Mouse (Mus musculus) myocyte (in vitro differentiated cells): ENCODE measurements around the gene Syngr2. TPM values are rescaled to one million over a fixed set of nuclear protein-coding genes. Genes with fewer than 3 reads are reported as not detected.

Experiments used
- H3K27me3 ChIP-seq: one replicate; pipeline ENCODE4 v1.6.1; 2011; ENCODE audit not compliant: control insufficient read depth, insufficient read depth, insufficient read length
- H3K36me3 ChIP-seq: one replicate; pipeline ENCODE4 v1.6.1; 2011; ENCODE audit not compliant: control insufficient read depth, insufficient read depth
- H3K4me2 ChIP-seq: one replicate; pipeline ENCODE4 v1.6.1; 2011; ENCODE audit warnings: low read depth, control low read depth
- H3K4me3 ChIP-seq: one replicate; pipeline ENCODE4 v1.5.1; 2011; ENCODE audit warnings: mild to moderate bottlenecking, control low read depth, moderate library complexity
- H3K79me2 ChIP-seq: one replicate; pipeline ENCODE4 v1.6.1; 2011; ENCODE audit not compliant: control insufficient read depth, insufficient read depth
- H3ac ChIP-seq: one replicate; pipeline ENCODE4 v1.6.1; 2011; ENCODE audit not compliant: control insufficient read depth, insufficient read length
- CEBPB ChIP-seq: IDR thresholded peaks from 2 replicates; pipeline ENCODE4 v1.6.1; 2011; ENCODE audit warnings: mild to moderate bottlenecking, moderate library complexity; ENCODE audit not compliant: poor library complexity, insufficient read depth, severe bottlenecking
- E2F4 ChIP-seq: IDR thresholded peaks from one replicate; pipeline ENCODE4 v1.6.1; 2011; ENCODE audit warnings: mild to moderate bottlenecking, control low read depth, moderate library complexity; ENCODE audit not compliant: insufficient read depth
- MAX ChIP-seq: IDR thresholded peaks from one replicate; pipeline ENCODE4 v1.6.1; 2011; ENCODE audit warnings: low read depth, mild to moderate bottlenecking, control low read depth
- MYOD1 ChIP-seq, 3 experiments: IDR thresholded peaks; one replicate each; pipeline ENCODE4 v1.6.1; 2011; ENCODE audit warnings: control low read depth in 2 of 3, low read depth in 2 of 3, mild to moderate bottlenecking in 2 of 3, moderate library complexity in 1 of 3; ENCODE audit not compliant: insufficient read length in 2 of 3, control insufficient read depth in 1 of 3
- MYOG ChIP-seq, 3 experiments: IDR thresholded peaks; one replicate each; pipeline ENCODE4 v1.6.1; 2011; ENCODE audit warnings: control low read depth in 2 of 3, low read depth in 2 of 3, mild to moderate bottlenecking in 2 of 3; ENCODE audit not compliant: insufficient read length in 2 of 3, control insufficient read depth in 1 of 3, insufficient read depth in 1 of 3
- POLR2A ChIP-seq: IDR thresholded peaks from one replicate; pipeline ENCODE4 v1.6.1; 2011; ENCODE audit warnings: low read depth, mild to moderate bottlenecking, control low read depth, moderate library complexity; ENCODE audit not compliant: insufficient read length
- POLR2AphosphoS2 ChIP-seq: IDR thresholded peaks from one replicate; pipeline ENCODE4 v1.6.1; 2011; ENCODE audit warnings: low read depth, control low read depth; ENCODE audit not compliant: insufficient read length
- REST ChIP-seq: IDR thresholded peaks from one replicate; pipeline ENCODE4 v1.6.1; 2011; ENCODE audit warnings: mild to moderate bottlenecking, control low read depth, moderate library complexity; ENCODE audit not compliant: insufficient read depth, insufficient read length
- SRF ChIP-seq: IDR thresholded peaks from one replicate; pipeline ENCODE4 v1.6.1; 2011; ENCODE audit warnings: low read depth; ENCODE audit not compliant: control insufficient read depth, insufficient read length
- TCF12 ChIP-seq: IDR thresholded peaks from one replicate; pipeline ENCODE4 v1.6.1; 2011; ENCODE audit warnings: mild to moderate bottlenecking, control low read depth; ENCODE audit not compliant: poor library complexity, insufficient read depth, severe bottlenecking
- TCF3 ChIP-seq: IDR thresholded peaks from one replicate; pipeline ENCODE4 v1.6.1; 2011; ENCODE audit warnings: low read depth, control low read depth; ENCODE audit not compliant: insufficient read length
- USF1 ChIP-seq: IDR thresholded peaks from one replicate; pipeline ENCODE4 v1.6.1; 2011; ENCODE audit warnings: low read depth, mild to moderate bottlenecking, control low read depth, moderate library complexity
- polyA plus RNA-seq: library from polyadenylated mRNA; unstranded; fragments of >200 nt; fragmentation: generic; extraction: Trizol; gene quantifications from one replicate; pipeline ENCODE4 v1.2.1, GENCODE M21; 2012; ENCODE audit warnings: missing spikeins

Syngr2 gene
- polyA plus RNA-seq, 1 experiment, result 109 TPM

- peak overlapping the region; percentile 88 for H3K4me3 ChIP-seq
- H3ac ChIP-seq, result peak overlapping the region; percentile 52
- peaks cover 11% of the 10 kb centered on the region for H3K36me3 ChIP-seq
These were observed 39.0 kb downstream of the Syngr2 start for GRCm38 (mm10) chr11:117848271-117848984.

GRCm38 (mm10) chr11:117848985-117849671, 39.7 kb downstream of the Syngr2 start, which contains the start of gene Birc5:
Birc5 (plus strand) TSS chr11:117849251.
- no peaks in the 10 kb centered on the region for H3K27me3 ChIP-seq
- peaks cover 15% of the 10 kb centered on the region for H3K36me3 ChIP-seq
- H3K4me2 ChIP-seq, result peak within 1 kb of the TSS; percentile 82
- H3ac ChIP-seq, result peak within 1 kb of the TSS; percentile 52
- H3K79me2 ChIP-seq, result peaks cover 49% of the 10 kb centered on the region
- H3K4me3 ChIP-seq, result peak within 1 kb of the TSS; percentile 88
- no peak for TF ChIP-seq USF1
- peak; percentile 93 for TF ChIP-seq POLR2AphosphoS2
- TF ChIP-seq MYOG (IDR thresholded peaks at IDR 0.05; ENCODE audit: control insufficient read depth in 1 of 3, insufficient read depth in 1 of 3, insufficient read length in 2 of 3, low read depth in 2 of 3), result peak; percentile 39 to 88 (median 54)
- peak; percentile 100 for TF ChIP-seq E2F4
- TF ChIP-seq TCF12, result no peak
- peak; percentile 92 for TF ChIP-seq POLR2A
- peak in 2 of 3 experiments; percentile 71 to 77 for TF ChIP-seq MYOD1 (IDR thresholded peaks at IDR 0.05; ENCODE audit: control insufficient read depth in 1 of 3, insufficient read length in 2 of 3, low read depth in 2 of 3)
- TF ChIP-seq MAX, result no peak
- TF ChIP-seq CEBPB, result no peak
- peak; percentile 16 for TF ChIP-seq TCF3
- TF ChIP-seq SRF, result peak; percentile 84
- no peak for TF ChIP-seq REST

More at GRCm38 (mm10) chr11:117848271-117848984, 39.0 kb downstream of the Syngr2 start:
- H3K27me3 ChIP-seq, result no peaks in the 10 kb centered on the region
- peaks cover 43% of the 10 kb centered on the region for H3K79me2 ChIP-seq
- H3K4me2 ChIP-seq, result peak overlapping the region; percentile 82
- TF ChIP-seq MYOD1 (IDR thresholded peaks at IDR 0.05; ENCODE audit: control insufficient read depth in 1 of 3, insufficient read length in 2 of 3, low read depth in 2 of 3) (no peak), POLR2A (peak; percentile 34), POLR2AphosphoS2 (peak; percentile 51), CEBPB (no peak)

- TF ChIP-seq TCF3 (no peak), MYOD1 (IDR thresholded peaks at IDR 0.05; ENCODE audit: control insufficient read depth in 1 of 3, insufficient read length in 2 of 3, low read depth in 2 of 3) (no peak), TCF12 (no peak), CEBPB (no peak), E2F4 (no peak), SRF (no peak), POLR2AphosphoS2 (no peak), MAX (no peak), MYOG (IDR thresholded peaks at IDR 0.05; ENCODE audit: control insufficient read depth in 1 of 3, insufficient read depth in 1 of 3, insufficient read length in 2 of 3, low read depth in 2 of 3) (no peak), REST (no peak), USF1 (no peak), POLR2A (no peak)
- Histone ChIP-seq H3K79me2 (peaks cover 66% of the 10 kb centered on the region), H3ac (no peak overlapping the region), H3K4me2 (no peak overlapping the region), H3K4me3 (no peak overlapping the region), H3K27me3 (no peaks in the 10 kb centered on the region), H3K36me3 (peaks cover 25% of the 10 kb centered on the region)
These were observed 43.4 kb downstream of the Syngr2 start for GRCm38 (mm10) chr11:117852875-117853274.

GRCm38 (mm10) chr11:117854241-117854640, 44.8 kb downstream of the Syngr2 start:
- Histone ChIP-seq H3ac (no peak overlapping the region), H3K4me3 (no peak overlapping the region), H3K79me2 (peaks cover 64% of the 10 kb centered on the region), H3K4me2 (no peak overlapping the region), H3K27me3 (no peaks in the 10 kb centered on the region), H3K36me3 (peaks cover 25% of the 10 kb centered on the region)
- TF ChIP-seq TCF12 (no peak), USF1 (no peak), POLR2AphosphoS2 (no peak), POLR2A (no peak), CEBPB (no peak), SRF (no peak), MAX (no peak), MYOG (IDR thresholded peaks at IDR 0.05; ENCODE audit: control insufficient read depth in 1 of 3, insufficient read depth in 1 of 3, insufficient read length in 2 of 3, low read depth in 2 of 3) (no peak), TCF3 (no peak), REST (no peak), E2F4 (no peak), MYOD1 (IDR thresholded peaks at IDR 0.05; ENCODE audit: control insufficient read depth in 1 of 3, insufficient read length in 2 of 3, low read depth in 2 of 3) (no peak)
